Mouse (Mus musculus) left cerebral cortex, adult 18-20 months (tissue): Measurements from ENCODE around the gene Cenpb. TPM values are rescaled to one million over a fixed set of nuclear protein-coding genes. Genes with fewer than 3 reads are reported as not detected.

Experiments
- DNase-seq, 2 experiments: peaks; one replicate each; pipeline ENCODE4 v3.0.0; 2021 to 2022; ENCODE audit warnings: low spot score in 2 of 2, mixed read lengths in 1 of 2
- total RNA-seq, 2 experiments: library from RNA; stranded (reverse); gene quantifications; 2 replicates each; pipeline ENCODE4 v1.2.3; 2021

The Cenpb gene
- total RNA-seq, 2 experiments from 2014 or later = 64.2 to 64.3 TPM

DNA sequence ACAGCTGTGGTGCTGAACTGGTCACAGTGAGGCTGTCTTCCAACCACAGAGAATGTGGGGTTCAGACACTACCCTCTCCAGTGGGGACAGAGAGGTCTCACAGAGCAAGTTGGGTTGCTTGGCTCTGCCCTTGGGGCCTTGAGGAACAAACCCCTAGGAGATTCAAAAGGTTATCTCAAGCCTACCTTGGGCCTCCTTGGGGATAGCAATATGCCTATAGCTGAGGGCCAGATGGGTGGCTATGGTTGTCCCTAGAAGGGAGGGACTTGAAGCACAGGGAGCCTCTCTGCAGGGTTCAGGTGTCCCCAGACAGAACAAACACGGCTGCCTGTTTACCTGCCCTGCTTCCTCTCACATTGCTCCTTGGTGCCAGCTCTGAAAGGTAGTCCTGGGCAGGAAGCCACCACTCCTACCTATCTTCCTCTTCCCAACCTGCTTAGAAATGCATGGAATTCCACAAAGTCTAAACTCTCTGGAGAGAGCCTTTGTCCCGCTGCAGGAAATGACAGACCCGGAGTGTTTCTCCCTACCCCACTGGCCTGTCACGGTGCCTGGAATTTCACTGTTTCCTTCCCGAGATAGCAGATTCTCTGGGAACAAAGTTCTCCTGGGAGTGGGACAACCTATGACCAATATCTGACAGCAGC, 39.9 kb downstream of the Cenpb start:
- DNase-seq = no peak

DNA sequence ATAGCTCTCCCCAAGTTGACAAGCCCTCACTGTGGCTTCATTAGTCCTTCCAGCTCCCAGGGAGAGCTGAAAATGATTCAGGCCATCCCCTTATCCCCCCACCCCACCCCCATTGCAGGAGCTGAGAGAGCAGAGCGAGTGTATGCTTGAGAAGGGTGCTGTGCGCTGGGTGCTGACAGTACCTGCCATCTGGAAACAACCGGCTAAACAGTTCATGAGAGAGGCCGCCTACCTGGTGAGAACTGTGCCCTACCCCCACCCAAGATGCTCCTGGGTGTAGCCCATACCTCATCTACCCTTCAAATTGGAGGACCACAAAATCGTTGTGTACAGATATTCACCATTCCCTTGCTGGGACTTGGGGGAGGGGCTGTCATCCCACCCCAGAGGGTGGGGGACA, 40.6 kb downstream of the Cenpb start:
- DNase-seq = no peak

DNA sequence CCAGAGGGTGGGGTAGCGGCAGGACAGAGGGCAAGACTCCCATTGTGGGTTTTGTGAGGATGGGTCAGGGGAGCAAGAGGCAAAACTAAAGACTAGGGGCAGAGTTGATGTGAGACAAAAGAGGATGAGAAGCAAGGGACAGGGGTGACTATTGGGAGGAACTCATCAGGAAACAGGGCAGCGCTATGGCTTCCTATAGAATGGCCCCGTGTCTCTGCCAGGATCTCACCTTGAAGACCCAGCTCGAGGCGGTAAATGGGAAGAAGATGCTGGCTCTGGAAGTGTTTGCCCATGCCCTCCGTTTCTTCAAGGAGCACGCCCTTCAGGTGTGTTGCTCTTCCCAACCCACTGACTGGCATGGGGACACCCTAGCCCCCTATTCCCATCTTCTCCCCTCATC, 41.1 kb downstream of the Cenpb start:
- no peak for DNase-seq

DNA sequence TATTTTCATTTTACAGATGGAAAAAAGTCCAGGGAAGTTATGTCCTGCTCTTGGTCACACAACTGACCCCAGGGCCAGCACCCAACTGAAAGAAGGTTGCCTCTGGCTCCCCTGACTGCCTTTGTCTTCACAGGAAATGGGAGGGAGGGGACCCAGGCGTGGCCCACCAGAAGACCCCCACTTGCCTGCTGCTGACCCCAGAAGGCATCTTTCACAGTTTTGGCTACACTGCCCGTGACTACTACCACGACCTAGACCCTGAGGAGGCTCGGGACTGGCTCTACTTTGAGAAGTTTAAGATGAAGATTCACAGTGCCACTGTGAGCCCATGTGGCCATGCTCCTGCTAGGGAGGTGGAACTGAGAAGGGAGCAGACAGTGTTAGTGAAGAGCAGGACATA, 41.6 kb downstream of the Cenpb start:
- no peak for DNase-seq

DNA sequence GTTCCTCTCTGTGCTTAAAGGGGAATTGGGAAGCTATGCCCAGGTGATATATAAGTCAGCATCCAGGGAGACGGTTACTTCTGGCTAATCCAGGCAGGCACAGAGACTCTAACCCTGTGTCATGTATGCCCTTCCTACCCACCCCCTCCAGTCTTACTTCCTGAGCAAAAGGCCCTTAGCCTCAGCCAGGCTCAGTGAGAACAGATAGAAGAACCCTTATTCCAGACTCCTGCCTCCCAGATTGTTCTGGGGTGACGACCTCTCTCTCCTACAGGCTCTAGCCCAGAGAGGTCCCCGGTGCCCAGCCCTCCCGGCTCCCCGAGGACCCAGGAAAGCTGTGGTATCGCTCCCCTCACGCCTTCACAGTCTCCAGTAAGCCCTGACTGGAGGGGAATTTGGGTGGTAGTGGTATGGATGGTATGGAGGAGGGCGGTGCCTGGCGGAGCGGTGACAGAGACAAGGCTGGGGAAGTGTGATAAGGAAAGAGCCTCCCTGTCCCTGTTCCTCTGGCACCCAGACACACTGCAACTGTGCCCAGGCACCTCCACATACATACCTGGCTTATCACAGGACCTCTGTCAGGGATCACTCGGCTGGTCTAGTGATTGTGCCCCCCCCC, 44.2 kb downstream of the Cenpb start:
- peak in 1 of 2 experiments; percentile 0 for DNase-seq

DNA sequence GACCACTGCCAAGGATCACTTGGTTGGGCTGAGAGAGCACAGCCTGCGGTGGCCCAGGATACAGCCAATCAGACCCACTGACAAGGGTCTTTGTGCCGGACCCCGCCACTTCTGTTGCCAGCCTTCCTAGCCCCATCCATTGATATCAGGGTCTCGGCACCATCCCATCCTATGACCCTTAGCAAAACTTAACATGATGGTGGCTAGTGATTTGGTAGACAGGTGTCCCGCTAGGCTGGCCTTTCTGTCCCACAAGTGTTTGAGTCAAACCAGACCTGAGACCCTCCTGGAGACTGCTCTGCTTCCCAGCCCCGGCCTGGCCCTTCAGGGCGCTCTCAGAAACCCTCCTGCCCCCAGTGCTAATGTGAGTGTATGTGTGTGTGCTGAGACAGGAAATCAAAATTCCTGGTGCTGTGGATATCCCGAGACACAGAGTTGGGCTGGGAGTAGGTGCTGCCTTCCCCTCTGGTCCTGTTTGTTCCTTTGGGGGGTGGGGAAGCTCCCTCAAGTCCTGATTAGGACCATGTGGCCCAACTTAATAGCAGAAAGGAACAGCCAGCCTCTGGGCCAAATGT, 45.0 kb downstream of the Cenpb start:
- DNase-seq = peak in 1 of 2 experiments; percentile 0

DNA sequence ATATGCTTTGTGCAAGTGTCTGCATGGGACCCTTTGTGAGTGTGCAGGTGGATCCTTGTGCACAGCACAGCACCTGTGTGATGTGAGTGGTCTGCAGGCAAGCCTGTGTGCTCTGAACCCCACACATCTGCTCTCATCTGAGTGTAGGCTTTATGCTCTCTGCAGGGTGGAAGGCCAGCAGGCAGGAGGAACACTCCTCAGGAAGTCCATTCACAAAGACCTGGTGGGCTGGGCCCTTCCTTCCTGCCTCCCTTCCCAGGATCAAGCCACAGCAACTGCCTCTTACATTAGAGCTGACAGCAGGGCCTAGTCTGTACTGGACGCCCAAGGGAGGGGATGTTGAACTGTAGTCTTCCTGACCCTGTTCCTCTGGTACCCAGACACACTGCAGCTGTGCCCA, 45.5 kb downstream of the Cenpb start:
- DNase-seq = peak in 1 of 2 experiments; percentile 0

DNA sequence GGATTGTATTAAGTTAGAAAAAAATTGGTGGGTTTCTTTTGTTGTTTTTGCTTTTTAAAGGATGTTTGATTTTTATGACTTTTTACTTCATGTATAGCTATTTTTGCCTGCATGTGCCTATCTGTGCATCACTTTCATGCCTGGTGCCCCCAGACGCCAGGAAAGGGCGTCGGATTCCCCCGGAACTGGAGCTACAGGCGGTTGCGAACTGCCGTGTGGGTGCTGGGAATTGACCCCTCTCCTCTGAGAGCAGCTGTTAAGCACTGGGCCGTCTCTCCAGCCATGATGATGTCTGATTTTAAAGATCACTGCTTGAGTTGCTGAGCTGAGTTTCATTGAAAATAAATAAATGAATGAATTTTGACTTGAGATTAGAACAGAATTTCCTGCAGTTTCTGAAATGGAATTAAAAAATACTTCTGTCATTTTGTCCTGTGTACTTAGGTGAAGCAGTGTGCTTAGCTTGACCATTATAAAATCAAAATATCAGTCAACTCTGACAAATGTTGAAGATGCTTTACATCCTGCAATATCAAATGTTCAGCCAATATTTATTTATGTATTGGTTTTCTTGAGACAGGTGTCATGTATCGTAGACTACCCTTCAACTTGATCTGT, 46.8 kb downstream of the Cenpb start, which contains the start of gene Gm11037:
TSS of gene Gm11037 (plus strand) at position 568 of the 618 bp plus-strand sequence.
- DNase-seq = no peak

DNA sequence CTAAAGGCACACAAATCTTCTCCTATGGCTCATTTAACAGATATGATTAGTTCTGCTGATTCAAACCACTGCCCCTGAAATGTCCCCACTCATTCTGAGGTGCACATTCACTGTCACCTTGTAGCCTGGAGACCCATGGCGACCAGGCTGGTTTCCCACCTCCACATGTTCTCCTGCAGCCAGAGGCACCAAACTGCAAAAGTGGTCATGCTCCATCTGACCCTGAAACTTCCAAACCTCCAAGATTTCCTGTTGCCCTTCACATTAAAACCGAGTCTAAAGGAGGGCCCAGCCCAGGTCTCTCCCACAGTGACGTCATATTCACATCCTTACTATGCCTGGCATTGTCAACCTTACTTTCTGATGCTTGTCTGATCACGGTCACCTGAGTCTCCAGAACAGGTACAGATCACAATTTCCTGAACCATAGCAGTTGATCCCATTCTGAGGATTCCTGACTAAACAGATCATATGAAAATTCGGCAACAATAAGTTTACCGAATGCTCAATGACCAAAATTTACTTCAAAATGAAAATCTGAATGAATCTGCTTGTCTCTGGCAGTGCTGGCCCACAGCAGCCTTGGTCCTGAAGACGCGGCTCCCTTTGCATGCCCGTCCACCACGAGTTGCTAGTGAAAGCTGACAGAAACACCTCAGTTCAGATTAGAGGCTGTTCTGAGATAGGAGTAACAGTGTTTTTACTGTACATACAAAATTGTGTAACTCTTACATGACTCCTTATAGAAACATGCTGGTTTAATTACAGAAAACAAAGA, 47.6 kb downstream of the Cenpb start:
- DNase-seq = no peak

DNA sequence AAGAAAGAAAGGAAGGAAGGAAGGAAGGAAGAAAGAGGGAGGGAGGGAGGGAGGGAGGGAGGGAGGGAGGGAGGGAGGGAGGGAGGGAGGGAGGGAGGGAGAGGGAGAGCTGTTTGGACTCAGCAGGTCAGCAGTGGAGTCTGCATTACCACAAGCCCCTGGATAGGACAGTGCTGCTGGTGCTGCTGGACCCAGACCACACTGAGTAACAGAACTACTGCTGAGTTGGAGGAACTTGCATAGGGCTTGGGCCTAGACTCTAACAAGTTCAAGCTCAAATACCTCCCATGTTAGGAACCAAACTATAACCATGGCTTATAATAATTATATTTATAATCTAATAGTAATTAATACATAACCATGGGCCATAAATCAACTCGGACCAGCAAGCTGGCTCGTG, 49.0 kb downstream of the Cenpb start:
- no peak for DNase-seq

DNA sequence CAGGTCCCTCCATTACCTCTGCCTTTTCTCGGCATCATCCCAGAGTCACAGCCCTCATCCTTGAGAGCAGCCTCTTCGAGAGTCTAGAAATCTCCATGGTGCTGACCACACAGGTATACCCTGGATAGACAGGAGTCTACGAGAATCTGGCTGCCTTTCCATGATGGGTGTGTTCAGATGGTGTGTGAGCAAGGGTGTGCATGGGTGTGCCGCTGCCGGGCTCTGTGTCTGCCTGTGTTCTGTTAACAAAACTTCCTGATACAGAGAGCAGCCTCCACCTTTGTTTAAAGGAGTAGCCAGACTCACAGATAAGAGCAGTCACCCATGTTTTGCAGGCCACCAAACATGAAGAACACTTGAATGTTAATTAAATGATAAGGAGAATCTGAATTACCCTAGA, 50.0 kb downstream of the Cenpb start:
- no peak for DNase-seq

DNA sequence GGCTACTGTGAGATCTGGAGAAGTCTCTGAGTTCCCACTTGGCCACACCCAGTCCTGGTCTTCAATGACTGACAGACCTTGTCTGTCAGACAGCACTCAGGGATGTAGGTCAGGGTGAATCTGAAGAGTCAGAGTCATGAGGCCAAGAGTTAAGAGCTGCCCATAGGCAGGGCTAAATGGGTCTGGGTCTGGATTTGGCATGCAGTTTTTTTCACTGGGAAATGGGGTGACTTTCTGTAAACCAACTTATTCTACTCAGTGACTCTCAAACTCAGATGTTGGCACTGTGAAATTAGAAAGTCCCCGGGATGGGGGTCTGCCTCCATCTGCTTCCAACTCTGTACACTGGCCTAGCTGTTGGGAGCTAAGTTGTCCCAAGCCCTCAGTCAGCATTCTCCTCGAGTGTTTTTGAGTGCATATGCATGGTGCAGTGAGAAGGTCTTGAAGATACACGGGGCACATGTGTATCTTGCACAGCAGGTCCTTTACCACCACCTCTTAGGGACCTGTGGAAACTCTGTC, 51.2 kb downstream of the Cenpb start:
- no peak for DNase-seq

DNA sequence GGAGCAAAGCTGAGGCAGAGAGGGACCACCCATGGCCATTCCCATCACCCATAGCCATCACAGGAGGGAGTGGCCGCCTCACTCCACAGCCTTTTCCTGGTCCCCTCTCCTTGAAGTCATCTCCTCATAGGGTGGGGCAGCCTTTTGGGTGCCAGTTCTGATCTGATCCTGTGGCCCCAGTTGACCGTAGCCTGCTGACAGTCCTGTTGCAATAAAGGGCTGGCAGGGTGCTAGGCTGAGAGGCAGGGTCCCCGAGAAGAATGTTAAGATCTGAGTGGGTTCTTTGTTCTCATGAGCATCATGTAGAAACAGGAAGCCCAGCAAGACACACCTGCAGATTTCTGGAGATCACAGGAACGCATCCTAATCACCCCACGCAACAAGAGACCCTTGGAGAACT, 51.7 kb downstream of the Cenpb start:
- no peak for DNase-seq

DNA sequence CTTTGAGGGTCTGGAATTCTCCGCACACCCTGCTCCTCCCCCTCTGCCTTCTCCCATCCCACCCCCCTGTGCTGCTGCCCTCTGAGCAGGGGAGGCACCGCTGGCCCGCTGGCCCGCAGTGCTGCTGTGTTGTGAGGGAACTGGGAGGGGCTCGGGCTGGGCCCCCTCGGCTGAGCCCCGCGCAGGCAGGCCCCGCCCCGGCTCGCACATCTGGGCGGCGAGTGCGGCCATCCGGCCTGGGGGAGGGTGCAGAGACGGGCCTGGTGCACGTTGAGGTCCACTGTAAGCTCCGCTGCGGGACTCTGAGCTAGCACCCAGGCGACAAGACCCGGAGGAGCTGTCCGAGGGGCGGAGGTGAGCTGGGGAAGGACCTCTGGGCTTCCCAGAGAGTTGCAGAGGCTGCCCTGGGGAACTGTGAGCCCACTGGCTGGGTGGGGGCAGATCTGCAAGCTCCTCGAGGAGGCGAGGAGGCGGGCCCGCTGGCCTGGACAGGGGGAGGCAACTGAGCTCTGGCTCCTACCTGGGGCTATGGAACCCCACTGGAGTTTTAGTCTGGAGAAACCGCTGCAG, 52.6 kb downstream of the Cenpb start, which contains the start of gene Hspa12b:
TSS of gene Hspa12b (plus strand) at position 120 of the 570 bp plus-strand sequence.
- no peak for DNase-seq

DNA sequence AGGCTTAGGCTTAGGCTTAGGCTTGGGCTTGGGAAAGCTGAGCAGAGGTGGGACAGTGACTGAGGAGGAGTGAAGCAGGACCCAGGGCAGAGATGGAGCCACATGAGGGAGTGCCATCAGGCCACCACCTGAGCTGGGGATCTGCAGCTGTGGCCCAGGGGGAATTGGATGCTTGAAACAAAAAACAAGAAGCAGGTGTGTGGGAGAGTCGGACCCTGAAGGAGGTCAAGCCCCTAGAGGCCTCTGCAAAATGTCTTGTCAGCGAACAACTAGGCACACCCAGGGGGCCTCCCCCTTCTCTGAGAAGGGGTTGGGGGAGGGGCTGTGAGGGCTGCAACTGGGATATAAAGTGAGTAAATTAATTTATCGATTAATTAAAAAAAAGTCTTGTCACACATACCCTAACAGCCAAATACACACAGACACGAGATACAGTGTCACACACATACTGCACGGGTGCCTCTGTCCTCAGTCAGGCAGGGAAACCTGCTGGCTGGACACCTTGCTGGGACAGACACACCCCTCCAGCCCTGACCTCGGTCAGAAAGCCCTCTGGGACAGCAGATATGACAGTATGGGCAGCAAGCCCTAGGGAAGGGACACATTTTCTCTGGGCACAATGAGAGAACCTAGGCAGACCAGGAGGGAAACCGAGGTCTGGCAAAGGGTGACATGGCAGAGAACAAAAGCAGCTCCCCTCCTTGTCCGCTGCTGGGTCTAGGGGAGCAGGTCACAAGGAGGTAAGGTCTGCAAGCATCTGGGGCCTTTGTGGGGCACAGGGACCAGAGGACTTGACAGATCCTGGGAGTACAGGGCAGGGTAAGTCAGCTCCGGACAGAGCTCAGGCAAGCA, 53.7 kb downstream of the Cenpb start:
- no peak for DNase-seq

Other genes starting within 250 kb of the Cenpb start
- gene Gfra4, start 137.0 kb downstream of the Cenpb start, total RNA-seq = 10 to 100 TPM; 53.4 to 58.4 TPM
- gene Adam33, start 116.3 kb downstream of the Cenpb start, total RNA-seq = 10 to 100 TPM in 1 of 2 experiments, 1 to 10 TPM in 1; 6.4 to 12.4 TPM
- gene Siglec1, start 93.3 kb downstream of the Cenpb start, total RNA-seq = under 1 TPM; 0.53 to 0.80 TPM
- 10 to 100 TPM in 1 of 2 experiments, 1 to 10 TPM in 1; 8.4 to 10.2 TPM for gene Hspa12b, start 52.8 kb downstream of the Cenpb start, total RNA-seq
- gene Gm11037, start 46.6 kb downstream of the Cenpb start, total RNA-seq = not detected
- gene 1700037H04Rik, start 20.0 kb downstream of the Cenpb start, total RNA-seq = 10 to 100 TPM; 69.3 to 85.6 TPM
- gene Cdc25b, start 6.9 kb upstream of the Cenpb start, total RNA-seq = 10 to 100 TPM; 15.2 to 21.6 TPM
- 1 to 10 TPM; 7.6 to 9.2 TPM for gene Spef1, start 7.2 kb upstream of the Cenpb start, total RNA-seq
- gene Ap5s1, start 27.0 kb upstream of the Cenpb start, total RNA-seq = 10 to 100 TPM; 23.1 to 25.1 TPM
- gene Mavs, start 54.0 kb upstream of the Cenpb start, total RNA-seq = 1 to 10 TPM; 5.9 to 6.3 TPM
- gene Pank2, start 82.4 kb upstream of the Cenpb start, total RNA-seq = 10 to 100 TPM; 64.8 to 65.1 TPM
- 10 to 100 TPM; 40.7 to 41.8 TPM for gene Rnf24, start 172.8 kb upstream of the Cenpb start, total RNA-seq